ENCODE assay signal across 8 mouse cellular contexts in genomic region chr14:119007103-119007951, GRCm38 (mm10).
DNase-seq lines count a peak whose midpoint lies in the region; ATAC-seq and TF ChIP-seq lines count a peak whose summit lies in the region.

No protein-coding gene starts in this region.

- peak; percentile 95 for DNase-seq in G1E (ENCODE audit: low spot score)
- peak; percentile 99 for DNase-seq in cerebellum, adult 11-12 months
- DNase-seq in forebrain, embryonic 14.5 days (ENCODE audit: low spot score) = peak; percentile 100
- DNase-seq in heart, postnatal 10 days = peak; percentile 99
- DNase-seq in kidney, postnatal 4 days = peak; percentile 98
- peak; percentile 98 for DNase-seq in stomach, postnatal 0 days (ENCODE audit: low spot score)

- intact Hi-C loops in heart, postnatal 10 days (cut with DNase I) = no loop called here

- peak overlapping the region; percentile 65 for H3K4me3 ChIP-seq in G1E (ENCODE audit: low read depth, low read length)
- H3K4me3 ChIP-seq in forebrain, embryonic 14.5 days (ENCODE audit: low read depth, low read length) = peak overlapping the region; percentile 44
- peak overlapping the region; percentile 63 for H3K4me3 ChIP-seq in liver, embryonic 15.5 days (replicated peaks)
- peak overlapping the region; percentile 39 for H3K4me3 ChIP-seq in neural tube, embryonic 12.5 days
- peak overlapping the region; percentile 48 for H3K4me3 ChIP-seq in stomach, postnatal 0 days (ENCODE audit: low read depth, low read length)

- TF ChIP-seq EP300 in stomach, postnatal 0 days (optimal IDR thresholded peaks at IDR 0.05) = no peak

- H3K27me3 ChIP-seq in G1E (ENCODE audit: insufficient read depth, low read length) = peaks cover 5% of the 10 kb centered on the region; the same call in 1 of the 2 replicates
- H3K27me3 ChIP-seq in forebrain, embryonic 14.5 days (replicated peaks; ENCODE audit: control insufficient read depth, insufficient read depth, low read length) = no peaks in the 10 kb centered on the region
- no peaks in the 10 kb centered on the region for H3K27me3 ChIP-seq in liver, embryonic 15.5 days
- H3K27me3 ChIP-seq in neural tube, embryonic 12.5 days (replicated peaks) = no peaks in the 10 kb centered on the region
- no peaks in the 10 kb centered on the region for H3K27me3 ChIP-seq in stomach, postnatal 0 days (ENCODE audit: control insufficient read depth, insufficient read depth, low read length)

- H3K9ac ChIP-seq in forebrain, embryonic 14.5 days (ENCODE audit: low read length) = peak overlapping the region; percentile 59
- H3K9ac ChIP-seq in liver, embryonic 15.5 days = peak overlapping the region; percentile 51
- H3K9ac ChIP-seq in neural tube, embryonic 12.5 days = peak overlapping the region; percentile 49; the same call in 1 of the 2 replicates
- peak overlapping the region; percentile 55 for H3K9ac ChIP-seq in stomach, postnatal 0 days (ENCODE audit: low read length)

- H3K4me2 ChIP-seq in forebrain, embryonic 14.5 days (ENCODE audit: low read length) = peak overlapping the region; percentile 90
- peak overlapping the region; percentile 81 for H3K4me2 ChIP-seq in liver, embryonic 15.5 days
- H3K4me2 ChIP-seq in neural tube, embryonic 12.5 days (replicated peaks) = peak overlapping the region; percentile 88
- H3K4me2 ChIP-seq in stomach, postnatal 0 days (replicated peaks; ENCODE audit: low read depth) = peak overlapping the region; percentile 78

- WGBS in forebrain, embryonic 14.5 days = 1% methylated on average over 13 of the region's 13 CpGs
- under 1% methylated on average over 13 of the region's 13 CpGs for WGBS in liver, embryonic 15.5 days (ENCODE audit: insufficient replicate concordance)
- 1% methylated on average over 13 of the region's 13 CpGs for WGBS in neural tube, embryonic 12.5 days
- under 1% methylated on average over 13 of the region's 13 CpGs for WGBS in stomach, postnatal 0 days

- no peaks in the 10 kb centered on the region for H3K9me3 ChIP-seq in G1E (replicated peaks)
- no peaks in the 10 kb centered on the region for H3K9me3 ChIP-seq in forebrain, embryonic 14.5 days (replicated peaks; ENCODE audit: control insufficient read depth, low read length)
- H3K9me3 ChIP-seq in liver, embryonic 15.5 days (replicated peaks) = no peaks in the 10 kb centered on the region
- no peaks in the 10 kb centered on the region for H3K9me3 ChIP-seq in neural tube, embryonic 12.5 days
- no peaks in the 10 kb centered on the region for H3K9me3 ChIP-seq in stomach, postnatal 0 days (ENCODE audit: control insufficient read depth, low read length)

- no peak for TF ChIP-seq CTCF in G1E (IDR thresholded peaks at IDR 0.05; ENCODE audit: low read depth, low read length)
- TF ChIP-seq CTCF in stomach, postnatal 0 days (IDR thresholded peaks at IDR 0.05; ENCODE audit: low read depth) = no peak

- peaks cover 24% of the 10 kb centered on the region for H3K4me1 ChIP-seq in G1E (ENCODE audit: insufficient read depth, low read depth, low read length)
- H3K4me1 ChIP-seq in forebrain, embryonic 14.5 days (ENCODE audit: control insufficient read depth, insufficient read depth, low read length) = 0 out of 2 replicates have a peak, but pooled peaks cover 4% of the 10 kb centered on the region
- H3K4me1 ChIP-seq in liver, embryonic 15.5 days (replicated peaks) = peaks cover 14% of the 10 kb centered on the region
- H3K4me1 ChIP-seq in neural tube, embryonic 12.5 days = peaks cover 6% of the 10 kb centered on the region; the same call in 1 of the 2 replicates
- no peaks in the 10 kb centered on the region for H3K4me1 ChIP-seq in stomach, postnatal 0 days (replicated peaks; ENCODE audit: control insufficient read depth, insufficient read depth)

- H3K36me3 ChIP-seq in G1E (replicated peaks) = no peaks in the 10 kb centered on the region
- 0 out of 2 replicates have a peak, but pooled peaks cover 6% of the 10 kb centered on the region for H3K36me3 ChIP-seq in forebrain, embryonic 14.5 days (ENCODE audit: control insufficient read depth, insufficient read depth, low read length)
- H3K36me3 ChIP-seq in liver, embryonic 15.5 days (replicated peaks) = no peaks in the 10 kb centered on the region
- H3K36me3 ChIP-seq in neural tube, embryonic 12.5 days = peaks cover 6% of the 10 kb centered on the region; the same call in 1 of the 2 replicates
- H3K36me3 ChIP-seq in stomach, postnatal 0 days (ENCODE audit: control insufficient read depth, insufficient read depth, low read length) = no peaks in the 10 kb centered on the region

- H3K27ac ChIP-seq in forebrain, embryonic 14.5 days (ENCODE audit: low read depth, low read length) = peak overlapping the region; percentile 59
- H3K27ac ChIP-seq in liver, embryonic 15.5 days (replicated peaks) = peak overlapping the region; percentile 73
- H3K27ac ChIP-seq in neural tube, embryonic 12.5 days = no peak overlapping the region
- H3K27ac ChIP-seq in stomach, postnatal 0 days (replicated peaks) = peak overlapping the region; percentile 80

- peak; percentile 100 for ATAC-seq in G1E (ENCODE audit: extremely low read depth, insufficient number of reproducible peaks, low FRiP score, poor library complexity, severe bottlenecking)
- peak; percentile 100 for ATAC-seq in forebrain, embryonic 14.5 days
- ATAC-seq in liver, embryonic 15.5 days (ENCODE audit: insufficient read depth) = peak; percentile 100
- ATAC-seq in neural tube, embryonic 12.5 days (ENCODE audit: low FRiP score, low read depth) = peak; percentile 99
- ATAC-seq in stomach, postnatal 0 days (ENCODE audit: low FRiP score, low TSS enrichment) = peak; percentile 100
